Mouse (Mus musculus) midbrain, embryonic 13.5 days (tissue): ENCODE data around the gene 2610318N02Rik. TPM values are rescaled to one million over a fixed set of nuclear protein-coding genes. Genes with fewer than 3 reads are reported as not detected.
"Not testable (repeated sequence)": the region's sequence is repeated elsewhere in the genome, so short reads cannot be mapped to it uniquely, and the experiment has no call there.

Experiments used
- ATAC-seq: fragments of 200-750 bp; cut with Nextera tagmentation; 2 replicates; pipeline ENCODE4 v1.8.0; 2017; ENCODE audit warnings: mild to moderate bottlenecking, moderate TSS enrichment, moderate library complexity
- H3K27ac ChIP-seq: fragments of 300-500 bp; sonication (generic); 2 replicates; pipeline ENCODE4 v1.5.1; 2015; ENCODE audit warnings: inconsistent platforms, mild to moderate bottlenecking, moderate library complexity
- H3K27me3 ChIP-seq: fragments of 300-500 bp; sonication (generic); 2 replicates; pipeline ENCODE4 v1.6.1; 2015; ENCODE audit warnings: mild to moderate bottlenecking, inconsistent platforms
- H3K36me3 ChIP-seq: fragments of 300-500 bp; sonication (generic); 2 replicates; pipeline ENCODE4 v1.6.1; 2015; ENCODE audit warnings: mild to moderate bottlenecking, inconsistent platforms
- H3K4me1 ChIP-seq: fragments of 300-500 bp; sonication (generic); replicated peaks from 2 replicates; pipeline ENCODE4 v1.6.1; 2015; ENCODE audit warnings: inconsistent platforms
- H3K4me2 ChIP-seq: fragments of 300-500 bp; sonication (generic); replicated peaks from 2 replicates; pipeline ENCODE4 v1.6.1; 2015; ENCODE audit warnings: moderate library complexity, mild to moderate bottlenecking, inconsistent platforms
- H3K4me3 ChIP-seq: fragments of 300-500 bp; sonication (generic); replicated peaks from 2 replicates; pipeline ENCODE4 v1.5.1; 2015; ENCODE audit warnings: mild to moderate bottlenecking, inconsistent platforms
- H3K9ac ChIP-seq: fragments of 300-500 bp; sonication (generic); replicated peaks from 2 replicates; pipeline ENCODE4 v1.6.1; 2015; ENCODE audit warnings: mild to moderate bottlenecking, inconsistent platforms
- H3K9me3 ChIP-seq: fragments of 300-500 bp; sonication (generic); 2 replicates; pipeline ENCODE4 v1.6.1; 2016; ENCODE audit warnings: mild to moderate bottlenecking, inconsistent platforms
- WGBS: fragments of 180-500 bp; shearing (Covaris S2); methylation state at CpG from one replicate; pipeline ENCODE4 v1.1.7; 2015; 5-methylcytosine and 5-hydroxymethylcytosine counted together
- polyA plus RNA-seq: library from polyadenylated mRNA; unstranded; fragments of >200 nt; fragmentation: Nextera tagmentation; extraction: Ambion mirVana; gene quantifications from 2 replicates; pipeline ENCODE4 v1.2.1, GENCODE M21; 2015

Gene 2610318N02Rik
- 34.1 and 35.5 TPM in 2 replicates for polyA plus RNA-seq

DNA sequence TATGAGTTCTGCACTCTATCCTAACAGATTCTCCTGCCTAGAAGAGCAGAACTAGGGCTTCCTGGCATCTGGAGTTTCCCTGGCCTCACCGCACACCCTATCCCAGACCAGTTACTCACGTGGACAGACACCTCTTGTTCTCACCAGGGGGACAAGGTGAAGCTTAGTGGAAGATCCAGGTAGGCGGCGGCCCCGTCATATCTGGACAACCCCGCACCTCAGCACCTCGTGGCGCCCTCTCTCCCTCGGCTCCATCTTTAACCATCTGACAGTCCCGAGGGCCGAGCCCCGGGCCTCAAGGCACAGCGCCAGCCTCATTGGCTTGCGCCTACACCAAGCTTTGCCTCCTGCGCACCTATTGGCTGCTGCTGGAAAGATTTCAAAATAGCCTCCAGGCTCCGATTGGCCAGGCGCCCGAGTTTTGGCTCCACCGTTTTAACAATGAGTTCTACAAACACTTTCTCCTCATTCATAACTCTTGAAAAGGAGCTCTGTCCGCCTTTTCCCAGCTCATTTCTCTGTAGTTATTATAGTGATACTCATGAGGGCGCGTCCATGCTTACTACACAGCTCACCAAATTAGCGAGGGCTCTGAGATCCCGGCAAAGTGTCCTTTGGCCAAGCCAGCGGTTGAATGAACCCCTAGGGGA is at the start of gene 2610318N02Rik:
Gene 2610318N02Rik (minus strand): TSS at position 297 of the 650 bp plus-strand sequence.
- H3K4me1 ChIP-seq = peaks cover 37% of the 10 kb centered on the region
- peak within 1 kb of the TSS; percentile 56 for H3K4me3 ChIP-seq
- H3K27me3 ChIP-seq = no peaks in the 10 kb centered on the region
- H3K36me3 ChIP-seq = peaks cover 9% of the 10 kb centered on the region
- peak within 1 kb of the TSS; percentile 70 for H3K9ac ChIP-seq
- H3K9me3 ChIP-seq = no peaks in the 10 kb centered on the region
- H3K27ac ChIP-seq = peak within 1 kb of the TSS; percentile 30; the same call in 1 of the 2 replicates
- peak; percentile 95 for ATAC-seq
- 0% methylated on average over 25 of the region's 25 CpGs for WGBS
- peak within 1 kb of the TSS; percentile 69 for H3K4me2 ChIP-seq

DNA sequence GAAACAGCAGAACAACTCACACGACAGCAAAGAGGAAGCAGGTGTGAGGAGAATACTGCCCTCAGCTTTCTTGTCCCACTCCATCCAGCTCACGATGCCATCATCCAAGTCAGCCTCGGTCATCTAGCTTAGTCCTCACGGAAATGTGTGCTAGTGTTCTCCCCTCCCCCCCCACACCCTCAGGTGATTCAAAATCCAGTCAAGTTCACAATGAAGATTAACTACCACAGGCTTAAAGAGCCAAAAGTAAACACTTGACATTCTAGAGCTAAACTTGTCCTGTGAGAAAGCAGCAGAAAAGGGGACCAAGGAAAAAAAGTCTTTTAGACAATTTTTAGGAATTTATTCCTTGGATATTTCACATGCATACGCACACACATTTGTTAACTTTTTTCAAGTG is 43.1 kb upstream of the 2610318N02Rik start:
- 87% methylated on average over 5 of the region's 5 CpGs for WGBS
- Histone ChIP-seq H3K36me3 (peaks cover 52% of the 10 kb centered on the region), H3K27ac (no peak overlapping the region), H3K27me3 (no peaks in the 10 kb centered on the region), H3K4me3 (no peak overlapping the region), H3K4me2 (no peak overlapping the region), H3K9me3 (no peaks in the 10 kb centered on the region), H3K9ac (no peak overlapping the region), H3K4me1 (no peaks in the 10 kb centered on the region)
- no peak for ATAC-seq

DNA sequence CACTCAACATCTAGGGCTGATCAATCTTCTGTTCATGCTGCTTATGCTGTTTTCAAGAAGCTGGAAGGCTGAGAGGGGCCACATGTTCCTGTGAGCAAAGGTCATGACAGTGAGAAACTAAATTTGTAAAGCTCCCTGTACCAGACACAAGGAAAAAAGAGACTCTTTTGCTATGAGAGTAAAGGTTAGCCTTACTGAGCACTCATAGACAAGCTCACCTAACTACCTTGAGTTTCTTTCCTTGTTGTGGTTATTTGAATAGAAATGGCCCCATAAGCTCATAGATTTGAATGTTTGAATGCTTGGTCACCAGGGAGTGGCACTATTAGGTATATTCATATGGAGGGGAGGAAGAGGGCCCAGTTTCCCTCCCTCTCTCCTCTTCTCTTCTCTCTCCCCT is 42.2 kb upstream of the 2610318N02Rik start:
- H3K27ac ChIP-seq = no peak overlapping the region
- peaks cover 47% of the 10 kb centered on the region for H3K36me3 ChIP-seq
- no peaks in the 10 kb centered on the region for H3K9me3 ChIP-seq
- no peaks in the 10 kb centered on the region for H3K27me3 ChIP-seq
- H3K4me2 ChIP-seq = no peak overlapping the region
- no peak overlapping the region for H3K9ac ChIP-seq
- no peak for ATAC-seq
- no peaks in the 10 kb centered on the region for H3K4me1 ChIP-seq
- no peak overlapping the region for H3K4me3 ChIP-seq

DNA sequence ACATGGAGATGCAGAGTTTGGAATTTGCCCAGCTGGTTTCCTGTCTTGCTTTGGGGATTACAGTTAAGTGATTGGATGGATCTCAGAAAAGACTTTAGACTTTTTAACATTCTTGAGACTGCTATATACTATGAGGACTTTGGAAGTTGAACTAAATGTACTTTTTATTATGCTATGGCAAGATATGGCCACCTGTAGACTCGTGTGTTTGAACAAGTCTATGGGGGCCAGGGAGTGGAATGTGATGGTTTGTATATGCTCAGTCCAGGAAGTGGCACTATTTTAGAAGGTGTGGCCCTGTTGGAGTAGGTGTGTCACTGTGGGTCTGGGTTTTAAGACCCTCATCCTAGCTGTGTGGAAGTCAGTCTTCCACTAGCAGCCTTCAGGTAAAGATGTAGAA is 40.5 kb upstream of the 2610318N02Rik start:
- not testable (repeated sequence) for H3K4me1 ChIP-seq, H3K9me3 ChIP-seq, H3K9ac ChIP-seq, ATAC-seq, H3K4me3 ChIP-seq, H3K27me3 ChIP-seq, H3K27ac ChIP-seq, H3K4me2 ChIP-seq
- peaks cover 46% of the 10 kb centered on the region for H3K36me3 ChIP-seq
- 100% methylated on average over 1 of the region's 1 CpGs for WGBS

DNA sequence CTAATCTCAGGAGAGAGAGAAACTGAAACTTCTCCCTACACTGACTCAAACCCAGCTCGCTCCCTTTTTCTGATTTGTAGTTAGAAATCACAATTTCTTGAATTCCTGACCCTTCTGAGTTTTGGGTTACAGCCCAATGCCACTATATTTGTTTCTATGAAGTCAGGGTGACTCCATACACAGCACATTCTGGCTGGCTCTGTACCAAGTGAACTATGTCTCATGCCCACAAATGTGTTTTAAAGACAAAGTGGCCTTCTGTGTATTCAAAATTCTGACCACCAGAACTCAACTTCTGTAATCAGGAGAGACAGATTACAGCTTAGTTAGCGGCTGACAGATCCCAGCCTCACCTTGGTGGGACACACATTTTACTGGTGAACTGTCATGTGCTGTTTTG is 29.4 kb upstream of the 2610318N02Rik start:
- no peak overlapping the region for H3K4me3 ChIP-seq
- H3K36me3 ChIP-seq = peaks cover 65% of the 10 kb centered on the region
- no peak overlapping the region for H3K27ac ChIP-seq
- no peak for ATAC-seq
- no peak overlapping the region for H3K9ac ChIP-seq
- WGBS = 94% methylated on average over 2 of the region's 2 CpGs
- H3K4me1 ChIP-seq = no peaks in the 10 kb centered on the region
- H3K27me3 ChIP-seq = no peaks in the 10 kb centered on the region
- H3K4me2 ChIP-seq = no peak overlapping the region
- no peaks in the 10 kb centered on the region for H3K9me3 ChIP-seq

DNA sequence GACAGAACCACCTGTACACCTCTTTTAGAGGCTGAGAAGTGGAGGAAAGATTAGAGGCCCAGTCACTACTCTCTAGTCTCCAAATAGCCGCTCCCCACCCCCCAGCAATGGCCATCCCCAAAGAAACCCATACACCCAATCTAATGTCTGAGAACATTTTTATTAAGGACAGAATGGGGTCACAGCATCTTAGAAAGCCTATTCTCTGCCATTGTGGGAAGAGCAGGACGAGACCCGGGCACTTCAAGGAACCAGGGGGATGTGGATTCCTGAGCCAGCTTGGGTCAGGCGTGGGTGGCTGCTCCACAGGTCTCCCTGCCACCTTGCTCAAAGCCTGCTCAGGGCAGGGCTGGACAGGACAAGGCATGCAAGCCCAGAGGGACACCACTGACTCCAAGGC is 26.9 kb upstream of the 2610318N02Rik start:
- no peak overlapping the region for H3K4me3 ChIP-seq
- peaks cover 43% of the 10 kb centered on the region for H3K36me3 ChIP-seq
- H3K9ac ChIP-seq = no peak overlapping the region
- ATAC-seq = no peak
- H3K27me3 ChIP-seq = 0 out of 2 replicates have a peak, but pooled peaks cover 2% of the 10 kb centered on the region
- WGBS = 98% methylated on average over 4 of the region's 4 CpGs
- no peak overlapping the region for H3K27ac ChIP-seq
- H3K4me1 ChIP-seq = peaks cover 17% of the 10 kb centered on the region
- no peaks in the 10 kb centered on the region for H3K9me3 ChIP-seq
- H3K4me2 ChIP-seq = no peak overlapping the region

DNA sequence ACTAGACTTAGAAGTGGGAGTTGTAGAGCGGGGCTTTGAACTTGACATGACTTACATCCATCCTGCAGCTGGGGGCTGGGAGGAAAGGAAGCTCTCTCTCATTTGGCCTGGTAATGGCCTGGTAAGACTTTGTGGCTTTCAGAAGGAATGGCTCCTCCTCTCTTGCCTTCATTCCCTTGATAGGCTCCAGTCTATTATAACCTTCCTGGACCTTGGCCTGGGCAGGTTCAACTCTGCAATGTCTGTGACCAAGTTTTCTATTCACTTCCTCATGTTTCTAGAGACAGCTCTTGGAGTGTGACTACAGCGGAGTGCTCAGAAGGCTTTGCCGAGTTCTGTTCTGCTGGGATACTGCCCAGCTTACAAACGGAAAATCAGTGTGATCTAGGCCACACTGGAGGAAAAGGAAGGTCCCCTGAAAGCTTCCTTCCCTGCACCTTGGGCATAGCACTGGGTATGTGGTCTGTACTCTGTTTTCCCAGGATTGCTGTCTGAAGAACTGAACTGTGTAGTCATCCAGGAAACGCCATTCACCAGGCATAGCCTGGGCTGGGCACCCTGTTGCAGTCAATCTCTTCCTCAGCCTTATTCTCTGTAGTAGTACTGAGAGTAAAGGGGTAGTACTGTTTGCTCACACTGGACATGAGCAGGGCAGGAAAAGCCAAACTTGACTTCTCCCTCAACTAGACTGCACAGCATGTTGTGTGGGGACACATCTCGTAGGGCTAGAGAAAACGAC is 25.7 kb upstream of the 2610318N02Rik start:
- no peaks in the 10 kb centered on the region for H3K9me3 ChIP-seq
- peaks cover 37% of the 10 kb centered on the region for H3K36me3 ChIP-seq
- no peak overlapping the region for H3K9ac ChIP-seq
- H3K4me2 ChIP-seq = no peak overlapping the region
- H3K27ac ChIP-seq = no peak overlapping the region
- WGBS = 90% methylated on average over 7 of the region's 7 CpGs
- ATAC-seq = no peak
- no peak overlapping the region for H3K4me3 ChIP-seq
- 0 out of 2 replicates have a peak, but pooled peaks cover 2% of the 10 kb centered on the region for H3K27me3 ChIP-seq
- H3K4me1 ChIP-seq = peaks cover 18% of the 10 kb centered on the region

DNA sequence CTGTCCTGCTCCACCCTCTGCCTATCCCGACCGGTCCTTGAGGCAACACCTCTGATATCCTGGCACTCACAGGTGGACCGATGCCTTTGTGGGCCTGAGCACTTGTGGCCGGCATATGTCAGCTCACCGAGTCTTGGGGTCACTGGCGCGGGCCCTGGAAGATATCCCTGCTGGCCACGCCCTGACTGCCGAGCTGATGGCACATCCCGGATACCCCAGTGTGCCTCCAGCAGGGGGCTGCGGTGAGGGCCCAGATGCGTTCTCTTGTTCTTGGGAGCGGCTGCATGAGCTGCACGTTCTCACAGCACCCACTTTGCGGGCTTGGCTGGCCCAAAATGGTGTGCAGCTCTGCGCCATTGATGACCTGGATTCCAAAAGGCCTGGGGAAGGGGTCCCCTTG is 23.1 kb upstream of the 2610318N02Rik start:
- peak; percentile 21 for ATAC-seq
- Histone ChIP-seq H3K9ac (peak overlapping the region; percentile 76), H3K36me3 (peaks cover 18% of the 10 kb centered on the region), H3K4me1 (peaks cover 18% of the 10 kb centered on the region), H3K4me3 (peak overlapping the region; percentile 62), H3K9me3 (no peaks in the 10 kb centered on the region), H3K27me3 (0 out of 2 replicates have a peak, but pooled peaks cover 2% of the 10 kb centered on the region), H3K27ac (no peak overlapping the region), H3K4me2 (peak overlapping the region; percentile 92)
- WGBS = 9% methylated on average over 16 of the region's 16 CpGs

DNA sequence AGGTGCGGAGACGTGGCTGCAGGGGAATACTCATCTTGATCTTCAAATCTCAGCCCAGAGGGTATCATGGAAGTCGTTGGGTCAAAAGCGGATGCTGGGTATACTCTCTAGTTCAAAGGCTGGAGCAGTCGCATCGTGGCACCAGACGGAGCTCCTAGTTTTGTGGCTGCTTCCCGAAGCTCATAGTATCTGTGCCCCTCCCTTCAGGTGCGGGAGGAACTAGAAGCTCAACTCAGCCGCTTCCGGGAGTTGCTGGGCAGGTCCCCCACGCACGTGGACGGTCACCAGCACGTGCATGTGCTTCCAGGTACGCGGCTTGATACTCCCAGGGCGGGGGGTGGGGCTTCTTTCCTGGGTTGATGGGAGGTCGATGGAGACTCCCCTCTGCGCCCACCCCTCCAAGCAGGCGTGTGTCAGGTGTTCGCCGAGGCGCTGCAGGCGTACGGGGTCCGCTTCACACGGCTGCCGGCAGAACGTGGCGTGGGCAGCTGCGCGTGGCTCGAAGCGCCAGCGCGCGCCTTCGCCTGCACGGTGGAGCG is 22.5 kb upstream of the 2610318N02Rik start:
- Histone ChIP-seq H3K9ac (peak overlapping the region; percentile 76), H3K9me3 (no peaks in the 10 kb centered on the region), H3K27ac (peak overlapping the region; percentile 65; the same call in 1 of the 2 replicates), H3K4me1 (peaks cover 18% of the 10 kb centered on the region), H3K27me3 (0 out of 2 replicates have a peak, but pooled peaks cover 2% of the 10 kb centered on the region), H3K4me3 (peak overlapping the region; percentile 62), H3K36me3 (peaks cover 12% of the 10 kb centered on the region), H3K4me2 (peak overlapping the region; percentile 92)
- peak; percentile 49 for ATAC-seq
- under 1% methylated on average over 41 of the region's 41 CpGs for WGBS

DNA sequence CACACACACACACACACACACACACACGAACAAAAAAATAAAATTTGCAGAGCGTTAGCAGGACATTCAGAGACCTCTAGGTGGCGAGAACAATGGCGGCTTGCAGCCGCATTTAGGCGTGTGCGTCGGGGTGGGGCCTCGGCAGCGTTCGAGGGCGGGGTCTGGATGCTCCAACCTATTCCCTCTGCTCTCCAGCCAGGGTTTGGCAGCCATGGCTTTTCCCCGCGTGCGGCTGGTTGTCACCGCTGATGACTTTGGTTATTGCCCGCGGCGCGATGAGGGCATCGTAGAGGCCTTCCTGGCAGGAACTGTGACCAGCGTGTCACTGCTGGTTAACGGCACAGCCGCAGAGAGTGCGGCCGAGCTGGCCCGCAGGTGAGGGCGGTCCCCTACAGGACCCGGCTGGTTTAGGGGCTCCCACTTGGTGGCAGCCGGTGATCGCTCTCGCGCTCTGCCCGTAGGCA is 21.8 kb upstream of the 2610318N02Rik start, which contains the start of gene Ccdc116:
Gene Ccdc116 (minus strand): TSS at position 458 of the 464 bp plus-strand sequence.
- H3K4me1 ChIP-seq = peaks cover 18% of the 10 kb centered on the region
- 0 out of 2 replicates have a peak, but pooled peaks cover 2% of the 10 kb centered on the region for H3K27me3 ChIP-seq
- H3K4me3 ChIP-seq = peak within 1 kb of the TSS; percentile 62
- peak within 1 kb of the TSS; percentile 92 for H3K4me2 ChIP-seq
- peak; percentile 91 for ATAC-seq
- H3K27ac ChIP-seq = peak within 1 kb of the TSS; percentile 65; the same call in 1 of the 2 replicates
- H3K36me3 ChIP-seq = peaks cover 7% of the 10 kb centered on the region
- H3K9ac ChIP-seq = peak within 1 kb of the TSS; percentile 76
- WGBS = under 1% methylated on average over 34 of the region's 34 CpGs
- no peaks in the 10 kb centered on the region for H3K9me3 ChIP-seq

DNA sequence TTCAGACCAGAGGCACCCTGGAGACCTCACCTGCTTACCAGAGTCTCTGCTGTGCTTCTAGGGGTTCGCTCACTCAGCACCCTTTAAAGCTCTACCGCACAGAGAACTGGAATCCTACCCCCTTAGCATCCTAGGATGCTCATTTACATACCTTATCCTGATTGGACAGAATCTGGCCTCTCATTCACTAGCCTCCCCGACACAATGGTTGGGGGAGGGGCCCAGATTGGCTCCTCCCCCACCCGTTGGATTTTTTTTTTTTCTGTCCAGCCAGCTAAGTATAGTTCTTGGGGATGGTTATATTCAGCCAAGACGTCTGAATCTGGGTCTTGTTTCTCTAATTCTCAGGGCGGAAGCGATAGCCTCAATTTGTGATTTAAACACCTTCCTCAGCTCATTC is 19.4 kb upstream of the 2610318N02Rik start, which contains the start of gene Ydjc:
Gene Ydjc (plus strand): TSS at position 283 of the 400 bp plus-strand sequence.
- ATAC-seq = no peak
- no peaks in the 10 kb centered on the region for H3K9me3 ChIP-seq
- no peak within 1 kb of the TSS for H3K4me3 ChIP-seq
- WGBS = 17% methylated on average over 7 of the region's 7 CpGs
- no peak within 1 kb of the TSS for H3K9ac ChIP-seq
- H3K27ac ChIP-seq = no peak within 1 kb of the TSS
- 0 out of 2 replicates have a peak, but pooled peaks cover 2% of the 10 kb centered on the region for H3K27me3 ChIP-seq
- peaks cover 18% of the 10 kb centered on the region for H3K4me1 ChIP-seq
- no peak within 1 kb of the TSS for H3K4me2 ChIP-seq
- no peaks in the 10 kb centered on the region for H3K36me3 ChIP-seq

DNA sequence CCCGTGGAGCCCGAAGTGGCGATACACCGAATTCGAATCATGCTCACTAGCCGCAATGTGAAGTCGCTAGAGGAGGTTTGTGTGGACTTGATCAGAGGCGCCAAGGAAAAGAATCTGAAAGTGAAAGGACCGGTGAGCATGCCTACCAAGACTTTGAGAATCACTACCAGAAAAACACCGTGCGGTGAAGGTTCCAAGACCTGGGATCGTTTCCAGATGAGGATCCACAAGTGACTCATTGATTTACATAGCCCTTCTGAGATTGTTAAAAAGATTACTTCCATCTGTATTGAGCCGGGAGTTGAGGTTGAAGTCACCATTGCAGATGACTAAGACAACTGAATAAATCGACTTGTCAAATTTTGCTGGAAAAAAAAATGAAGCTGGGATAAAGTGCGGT is 12.4 kb upstream of the 2610318N02Rik start:
- Histone ChIP-seq H3K27ac (no peak overlapping the region), H3K4me1 (peaks cover 6% of the 10 kb centered on the region), H3K4me3 (no peak overlapping the region), H3K27me3 (no peaks in the 10 kb centered on the region), H3K9ac (no peak overlapping the region), H3K36me3 (no peaks in the 10 kb centered on the region), H3K9me3 (no peaks in the 10 kb centered on the region), H3K4me2 (no peak overlapping the region)
- WGBS = 88% methylated on average over 15 of the region's 15 CpGs
- ATAC-seq = no peak
